Mouse (Mus musculus) fibroblast of lung, adult 2 months (primary cell): ENCODE measurements around the gene Mrps21.
"Not testable (repeated sequence)": the region's sequence is repeated elsewhere in the genome, so short reads cannot be mapped to it uniquely, and the experiment has no call there.

Experiments
- DNase-seq: peaks from one replicate; pipeline ENCODE4 v3.0.0-alpha.2; 2011; ENCODE audit warnings: low read depth

Gene Mrps21

GRCm38 (mm10) chr3:95891211-95892065 is 20.1 kb upstream of the Mrps21 start, which contains the start of gene BC028528:
BC028528 (minus strand) TSS chr3:95892005.
- no peak for DNase-seq

DNA sequence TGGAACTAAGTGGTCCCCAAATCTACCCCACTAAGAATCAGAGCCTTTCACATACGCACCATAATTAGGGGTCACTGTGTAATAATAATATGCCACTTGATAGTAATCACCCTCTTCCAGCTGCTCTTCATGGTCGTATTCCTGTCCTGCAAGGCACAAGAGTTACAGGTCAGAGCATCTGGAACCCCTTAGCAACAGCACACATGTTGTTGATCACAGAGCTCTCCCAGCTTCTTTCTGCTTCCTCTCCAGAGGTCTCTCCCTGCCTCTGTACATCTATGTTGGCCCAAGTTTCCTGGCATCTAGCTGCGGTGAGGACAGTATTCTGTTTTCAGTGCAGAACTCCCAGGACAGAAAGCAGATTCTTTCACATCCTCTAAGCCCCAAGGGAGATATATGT is 18.3 kb upstream of the Mrps21 start:
- DNase-seq = no peak

DNA sequence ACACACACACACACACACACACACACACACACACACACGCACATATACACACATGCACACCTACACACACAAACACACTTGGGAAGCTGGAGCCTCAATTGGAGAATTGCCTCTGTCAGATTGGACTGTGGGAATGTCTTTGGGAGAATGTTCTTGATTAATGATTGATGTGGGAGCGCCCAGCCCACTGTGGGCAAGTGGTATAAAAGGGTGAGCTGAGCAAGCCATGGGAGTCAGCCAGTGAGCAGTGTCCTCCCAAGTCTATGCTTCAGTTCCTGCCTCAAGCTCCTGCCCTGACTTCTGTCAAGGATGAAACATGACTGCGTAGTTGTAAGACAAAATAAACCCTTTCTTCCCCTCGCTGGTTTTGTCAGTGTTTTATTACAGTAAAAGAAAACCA is 16.3 kb upstream of the Mrps21 start:
- no peak for DNase-seq

GRCm38 (mm10) chr3:95884400-95884799 is 13.1 kb upstream of the Mrps21 start:
- DNase-seq = no peak

GRCm38 (mm10) chr3:95882816-95883425 is 11.6 kb upstream of the Mrps21 start:
- DNase-seq = peak; percentile 35

- DNase-seq = peak; percentile 95
Measured at GRCm38 (mm10) chr3:95881979-95882815, 10.9 kb upstream of the Mrps21 start, which contains the start of gene Ciart. Ciart (minus strand) TSS chr3:95882251.

- no peak for DNase-seq
Measured at GRCm38 (mm10) chr3:95879063-95879462, 7.7 kb upstream of the Mrps21 start.

DNA sequence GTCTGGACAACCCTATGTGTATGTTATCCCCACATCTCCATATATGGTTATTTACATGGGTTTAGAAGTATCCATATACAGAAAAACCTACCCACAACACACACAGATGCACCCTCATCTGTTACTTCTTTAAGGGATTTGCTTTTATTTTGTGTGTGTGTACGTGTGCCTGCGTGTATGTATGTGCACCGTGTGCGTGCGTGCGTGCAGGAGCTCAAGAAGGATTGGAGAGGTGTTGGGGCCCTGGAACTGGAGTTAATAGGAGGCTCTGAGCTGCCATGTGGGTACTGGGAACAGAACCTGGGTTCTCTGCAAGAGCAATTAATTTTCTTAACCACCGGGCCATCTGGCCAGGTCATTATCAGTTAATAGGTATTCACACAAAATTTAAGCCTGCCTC is 729 bp upstream of the Mrps21 start:
- DNase-seq = no peak

DNA sequence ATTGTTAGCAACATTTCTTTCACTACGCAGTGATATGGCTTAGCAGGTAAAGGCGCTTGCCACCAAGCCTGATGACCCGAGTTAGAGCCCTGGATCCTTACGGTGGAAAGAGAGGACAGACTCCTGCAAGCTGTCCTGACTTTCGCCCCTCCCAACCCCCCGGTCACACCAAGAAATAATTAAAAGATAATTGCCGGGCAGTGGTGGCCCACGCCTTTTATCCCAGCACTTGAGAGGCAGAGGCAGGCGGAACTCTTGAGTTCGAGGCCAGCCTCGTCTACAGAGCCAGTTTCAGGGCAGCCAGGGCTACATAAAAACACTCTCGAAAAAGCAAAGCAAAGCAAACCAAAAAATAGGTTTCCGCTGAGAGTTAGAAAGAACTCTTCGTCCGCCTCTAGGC is 343 bp downstream of the Mrps21 start:
- no peak for DNase-seq

- no peak for DNase-seq
Measured at GRCm38 (mm10) chr3:95867408-95867807, 3.9 kb downstream of the Mrps21 start.

DNA sequence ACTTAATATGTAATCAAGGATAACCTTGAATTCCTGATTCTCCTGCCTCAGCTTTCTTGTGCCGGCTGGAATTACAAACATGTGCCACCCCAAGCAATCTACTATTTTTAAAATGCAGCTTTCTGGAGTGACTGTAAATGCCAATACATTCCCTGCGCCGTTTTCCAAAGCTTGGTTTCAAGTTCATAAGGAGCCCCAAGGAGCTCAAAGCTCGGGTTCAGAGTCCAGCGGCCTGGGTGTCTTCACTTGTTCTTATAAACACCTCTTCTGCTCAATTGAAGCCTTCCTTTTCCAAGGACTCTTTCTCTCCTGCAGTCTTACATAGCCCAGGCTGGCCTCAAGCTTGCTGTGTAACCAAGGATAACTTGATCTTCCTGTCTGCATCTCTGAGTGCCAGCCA is 5.2 kb downstream of the Mrps21 start:
- DNase-seq = no peak

DNA sequence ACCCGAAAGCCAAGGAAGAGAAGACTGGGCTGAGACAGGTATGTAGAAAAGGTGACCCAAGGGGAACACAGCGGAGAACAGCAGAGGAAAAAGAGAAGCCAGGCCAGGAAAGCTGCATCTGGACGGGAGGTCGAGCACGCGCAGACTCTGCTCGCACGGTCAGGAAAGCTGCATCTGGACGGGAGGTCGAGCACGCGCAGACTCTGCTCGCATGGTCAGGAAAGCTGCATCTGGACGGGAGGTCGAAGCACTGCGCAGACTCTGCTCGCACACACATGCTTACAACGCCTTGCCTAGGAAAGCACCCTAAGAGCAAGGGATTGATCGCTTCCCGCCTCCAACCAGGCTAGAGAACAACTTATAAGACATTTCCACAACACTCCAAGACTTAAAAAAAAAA is 5.7 kb downstream of the Mrps21 start:
- no peak for DNase-seq

DNA sequence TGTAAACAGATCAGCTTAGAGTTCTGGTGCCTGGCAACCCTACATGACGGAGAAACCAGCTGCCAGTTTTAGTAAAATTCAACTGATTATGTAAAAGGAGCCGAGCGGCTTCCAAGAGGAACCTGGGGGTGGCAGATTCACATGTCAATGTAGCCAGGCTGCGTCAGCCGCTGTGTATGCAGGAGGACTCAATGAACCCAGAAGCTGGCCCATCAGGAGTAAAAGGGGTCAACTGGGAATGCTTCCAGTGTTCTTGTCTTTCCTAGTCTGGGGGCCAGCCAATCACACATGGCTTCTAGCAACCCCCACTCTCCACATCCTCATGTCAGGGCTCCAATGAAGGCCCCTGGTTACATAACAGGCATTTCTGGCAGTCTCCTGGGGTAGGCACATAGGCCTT is 6.3 kb downstream of the Mrps21 start:
- no peak for DNase-seq

DNA sequence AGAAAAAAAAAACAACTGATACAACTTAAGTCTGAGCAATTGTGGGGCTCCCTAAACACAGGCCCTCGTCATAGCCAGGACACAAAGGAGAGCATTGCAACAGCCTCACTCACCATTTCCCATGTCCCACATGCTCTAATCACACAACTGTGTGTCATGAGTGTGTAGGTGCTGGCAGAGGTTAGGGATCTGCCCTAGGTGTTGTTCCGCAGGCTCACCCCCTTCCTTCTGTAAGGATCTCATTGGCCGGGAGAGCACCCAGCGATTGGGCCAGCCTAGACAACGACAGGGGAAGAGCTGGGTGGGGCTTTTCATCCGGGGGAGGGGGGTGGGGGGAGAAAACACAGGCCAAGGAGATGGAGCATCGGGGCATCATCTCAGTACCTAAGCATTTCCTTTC is 7.7 kb downstream of the Mrps21 start:
- no peak for DNase-seq

- peak; percentile 37 for DNase-seq
Measured at GRCm38 (mm10) chr3:95861796-95862195, 9.5 kb downstream of the Mrps21 start.

- DNase-seq = no peak
Measured at GRCm38 (mm10) chr3:95861216-95861615, 10.1 kb downstream of the Mrps21 start.

GRCm38 (mm10) chr3:95860323-95860722 is 11.0 kb downstream of the Mrps21 start:
- no peak for DNase-seq

DNA sequence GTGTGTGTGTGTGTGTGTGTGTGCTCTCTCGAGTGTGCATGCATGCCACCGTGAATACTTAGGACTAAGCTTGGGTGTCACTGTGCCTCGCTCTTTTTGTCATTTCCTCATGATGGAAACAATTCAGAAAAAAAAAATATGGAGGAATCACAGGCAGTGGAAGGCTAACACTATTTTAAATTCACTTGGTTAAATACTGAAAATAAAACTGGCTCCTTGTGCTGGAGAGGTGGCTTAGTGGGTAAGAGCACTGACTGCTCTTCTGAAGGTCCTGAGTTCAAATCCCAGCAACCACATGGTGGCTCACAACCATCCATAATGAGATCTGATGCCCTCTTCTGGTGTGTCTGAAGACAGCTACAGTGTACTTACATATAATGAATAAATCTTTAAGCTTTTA is 13.0 kb downstream of the Mrps21 start:
- not testable (repeated sequence) for DNase-seq

DNA sequence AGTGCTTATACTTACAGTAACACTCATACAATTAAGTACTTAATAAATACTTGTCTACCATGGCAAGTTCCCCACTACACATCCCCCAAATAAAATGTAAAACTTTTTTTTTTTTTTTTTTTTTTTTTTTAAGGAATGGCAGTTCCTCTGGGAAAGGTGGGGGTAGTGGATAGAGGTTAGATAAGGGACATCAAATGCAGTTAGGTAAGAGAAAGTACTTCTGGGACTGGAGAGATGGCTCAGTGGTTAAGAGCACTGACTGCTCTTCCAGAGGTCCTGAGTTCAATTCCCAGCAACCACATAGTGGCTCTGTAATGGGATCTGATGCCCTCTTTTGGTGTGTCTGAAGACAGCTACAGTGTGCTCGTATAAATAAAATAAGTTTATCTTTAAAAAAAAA is 14.3 kb downstream of the Mrps21 start:
- not testable (repeated sequence) for DNase-seq

DNA sequence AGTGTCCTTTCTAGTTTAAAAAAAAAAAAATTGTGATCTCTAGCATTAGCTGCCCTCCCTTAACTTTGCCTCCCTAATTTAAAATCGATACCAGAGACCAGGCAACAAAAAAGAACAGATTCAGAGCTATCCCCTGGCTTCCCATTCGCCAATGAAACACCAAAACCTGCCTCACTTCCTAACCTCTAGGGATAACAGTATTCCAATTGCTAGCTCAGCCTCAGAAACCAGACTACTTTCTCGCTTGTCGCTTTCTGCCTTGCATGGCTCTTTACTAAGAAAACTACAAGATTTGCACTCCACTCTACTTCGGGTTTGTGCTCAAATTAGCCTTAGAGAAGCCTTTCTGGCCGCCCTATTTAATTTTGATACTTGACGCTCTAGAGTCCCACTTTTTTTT is 15.2 kb downstream of the Mrps21 start:
- peak; percentile 4 for DNase-seq

- peak; percentile 84 for DNase-seq
Measured at GRCm38 (mm10) chr3:95855502-95856089, 15.7 kb downstream of the Mrps21 start, which contains the start of gene Prpf3. Prpf3 (minus strand) TSS chr3:95855885.

DNA sequence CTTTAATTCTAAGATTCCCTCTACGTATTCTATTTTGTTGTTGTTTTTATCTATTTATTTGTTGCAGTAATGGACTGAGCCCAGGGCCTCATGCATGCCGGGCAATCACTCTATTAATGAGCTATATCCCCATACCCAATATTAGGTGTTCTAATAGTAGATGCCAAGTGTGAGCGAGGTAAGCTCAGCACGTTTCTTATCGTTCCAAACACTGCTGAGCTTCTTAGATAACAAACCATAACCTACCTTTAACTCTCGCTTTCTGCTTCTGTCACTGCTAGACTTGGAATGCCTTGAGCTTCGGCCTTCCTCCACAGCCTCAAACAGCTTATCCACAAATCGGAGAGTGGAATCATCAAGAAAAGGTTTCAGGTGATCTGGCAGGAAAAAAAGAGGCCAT is 20.0 kb downstream of the Mrps21 start:
- DNase-seq = no peak
